Mouse (Mus musculus): ENCODE results near the gene Grm5. TPM values are rescaled to one million over a fixed set of nuclear protein-coding genes. Genes with fewer than 3 reads are reported as not detected.

Gene Grm5
- polyA plus RNA-seq, 1 experiment from 2014 or later = not detected

GRCm38 (mm10) chr7:87650610-87651009, 66.6 kb downstream of the Grm5 start:
- Histone ChIP-seq H3K9ac (ENCODE audit: low read depth, low read length) (no peak overlapping the region), H3K4me1 (ENCODE audit: control insufficient read depth, low read depth, low read length) (no peaks in the 10 kb centered on the region), H3K27ac (ENCODE audit: low read length) (no peak overlapping the region), H3K4me3 (ENCODE audit: low read depth, low read length) (no peak overlapping the region), H3K9me3 (replicated peaks; ENCODE audit: control insufficient read depth, low read length) (no peaks in the 10 kb centered on the region), H3K27me3 (ENCODE audit: control insufficient read depth, insufficient read depth, low read depth, low read length) (no peaks in the 10 kb centered on the region), H3K36me3 (ENCODE audit: control insufficient read depth, insufficient read depth) (no peaks in the 10 kb centered on the region), H3K4me2 (ENCODE audit: low read depth, low read length) (no peak overlapping the region)
- no peak for ATAC-seq (ENCODE audit: low read depth)
- WGBS (ENCODE audit: insufficient replicate concordance) = 77% methylated on average over 3 of the region's 3 CpGs

- Histone ChIP-seq H3K9me3 (replicated peaks; ENCODE audit: control insufficient read depth, low read length) (no peaks in the 10 kb centered on the region), H3K27ac (ENCODE audit: low read length) (no peak overlapping the region), H3K27me3 (ENCODE audit: control insufficient read depth, insufficient read depth, low read depth, low read length) (no peaks in the 10 kb centered on the region), H3K9ac (ENCODE audit: low read depth, low read length) (no peak overlapping the region), H3K4me2 (ENCODE audit: low read depth, low read length) (no peak overlapping the region), H3K36me3 (ENCODE audit: control insufficient read depth, insufficient read depth) (no peaks in the 10 kb centered on the region), H3K4me1 (ENCODE audit: control insufficient read depth, low read depth, low read length) (no peaks in the 10 kb centered on the region), H3K4me3 (ENCODE audit: low read depth, low read length) (no peak overlapping the region)
- 38% methylated on average over 3 of the region's 3 CpGs for WGBS (ENCODE audit: insufficient replicate concordance)
- ATAC-seq (ENCODE audit: low read depth) = no peak
These were observed 77.8 kb downstream of the Grm5 start for GRCm38 (mm10) chr7:87661794-87662193.

DNA sequence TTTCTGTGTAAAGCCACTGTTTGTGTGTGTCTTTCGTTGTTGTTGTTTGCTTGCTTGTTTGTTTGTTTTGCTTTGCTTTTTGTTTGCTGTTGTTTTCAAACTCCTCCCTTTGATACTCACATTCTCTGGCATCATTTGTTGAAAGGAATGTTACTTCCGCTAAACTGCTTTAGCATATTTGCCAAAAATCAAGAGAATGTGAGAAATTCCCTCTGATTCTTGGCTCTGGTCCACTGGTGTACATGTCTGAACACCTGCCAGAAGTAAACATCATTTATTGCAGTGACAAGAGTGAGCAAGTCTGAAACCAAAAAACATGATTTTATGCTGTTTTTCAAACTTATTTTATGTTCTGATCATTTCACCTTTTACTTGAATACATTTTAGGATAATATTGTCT, 80.1 kb downstream of the Grm5 start:
- Histone ChIP-seq H3K4me3 (ENCODE audit: low read depth, low read length) (no peak overlapping the region), H3K9me3 (replicated peaks; ENCODE audit: control insufficient read depth, low read length) (no peaks in the 10 kb centered on the region), H3K4me1 (ENCODE audit: control insufficient read depth, low read depth, low read length) (no peaks in the 10 kb centered on the region), H3K27ac (ENCODE audit: low read length) (no peak overlapping the region), H3K9ac (ENCODE audit: low read depth, low read length) (no peak overlapping the region), H3K27me3 (ENCODE audit: control insufficient read depth, insufficient read depth, low read depth, low read length) (no peaks in the 10 kb centered on the region), H3K36me3 (ENCODE audit: control insufficient read depth, insufficient read depth) (no peaks in the 10 kb centered on the region), H3K4me2 (ENCODE audit: low read depth, low read length) (no peak overlapping the region)
- ATAC-seq (ENCODE audit: low read depth) = no peak
- WGBS (ENCODE audit: insufficient replicate concordance) = 62% methylated on average over 2 of the region's 2 CpGs

DNA sequence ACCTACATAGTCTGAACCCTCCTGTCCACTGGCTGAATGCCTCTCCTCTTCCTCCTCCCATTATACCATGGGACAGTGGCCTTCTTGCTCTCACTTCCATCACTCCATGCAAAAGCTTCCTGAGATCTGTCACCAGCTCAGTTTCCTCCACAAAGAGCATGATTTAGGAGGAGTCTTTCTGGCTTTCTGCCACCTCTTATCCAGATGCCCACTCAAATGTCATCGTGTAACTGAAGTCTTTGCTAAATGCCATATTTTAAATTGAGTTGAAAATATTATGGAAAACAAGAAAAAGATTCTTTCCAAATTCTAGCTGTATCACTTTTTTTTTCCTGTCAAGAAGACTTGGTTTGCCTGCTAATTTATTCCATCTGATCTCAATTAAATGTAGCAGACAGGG, 132.4 kb downstream of the Grm5 start:
- Histone ChIP-seq H3K9ac (ENCODE audit: low read depth, low read length) (no peak overlapping the region), H3K4me3 (ENCODE audit: low read depth, low read length) (no peak overlapping the region), H3K27ac (ENCODE audit: low read length) (no peak overlapping the region), H3K36me3 (ENCODE audit: control insufficient read depth, insufficient read depth) (no peaks in the 10 kb centered on the region), H3K4me1 (ENCODE audit: control insufficient read depth, low read depth, low read length) (no peaks in the 10 kb centered on the region), H3K27me3 (ENCODE audit: control insufficient read depth, insufficient read depth, low read depth, low read length) (no peaks in the 10 kb centered on the region), H3K4me2 (ENCODE audit: low read depth, low read length) (no peak overlapping the region), H3K9me3 (replicated peaks; ENCODE audit: control insufficient read depth, low read length) (no peaks in the 10 kb centered on the region)
- WGBS (ENCODE audit: insufficient replicate concordance) = 54% methylated on average over 1 of the region's 1 CpGs
- no peak for ATAC-seq (ENCODE audit: low read depth)

- H3K4me2 ChIP-seq (ENCODE audit: low read depth, low read length) = no peak overlapping the region
- no peaks in the 10 kb centered on the region for H3K4me1 ChIP-seq (ENCODE audit: control insufficient read depth, low read depth, low read length)
- H3K9ac ChIP-seq (ENCODE audit: low read depth, low read length) = no peak overlapping the region
- H3K27ac ChIP-seq (ENCODE audit: low read length) = no peak overlapping the region
- H3K4me3 ChIP-seq (ENCODE audit: low read depth, low read length) = no peak overlapping the region
- no peaks in the 10 kb centered on the region for H3K9me3 ChIP-seq (replicated peaks; ENCODE audit: control insufficient read depth, low read length)
- WGBS (ENCODE audit: insufficient replicate concordance) = 41% methylated on average over 1 of the region's 1 CpGs
- no peaks in the 10 kb centered on the region for H3K27me3 ChIP-seq (ENCODE audit: control insufficient read depth, insufficient read depth, low read depth, low read length)
- no peaks in the 10 kb centered on the region for H3K36me3 ChIP-seq (ENCODE audit: control insufficient read depth, insufficient read depth)
- no peak for ATAC-seq (ENCODE audit: low read depth)
These were observed 134.7 kb downstream of the Grm5 start for GRCm38 (mm10) chr7:87718631-87719030.

GRCm38 (mm10) chr7:87734511-87734910, 150.5 kb downstream of the Grm5 start:
- no peak for ATAC-seq (ENCODE audit: low read depth)
- no peak overlapping the region for H3K9ac ChIP-seq (ENCODE audit: low read depth, low read length)
- no peaks in the 10 kb centered on the region for H3K9me3 ChIP-seq (replicated peaks; ENCODE audit: control insufficient read depth, low read length)
- H3K36me3 ChIP-seq (ENCODE audit: control insufficient read depth, insufficient read depth) = no peaks in the 10 kb centered on the region
- no peaks in the 10 kb centered on the region for H3K4me1 ChIP-seq (ENCODE audit: control insufficient read depth, low read depth, low read length)
- no peak overlapping the region for H3K27ac ChIP-seq (ENCODE audit: low read length)
- H3K4me2 ChIP-seq (ENCODE audit: low read depth, low read length) = no peak overlapping the region
- no peak overlapping the region for H3K4me3 ChIP-seq (ENCODE audit: low read depth, low read length)
- H3K27me3 ChIP-seq (ENCODE audit: control insufficient read depth, insufficient read depth, low read depth, low read length) = no peaks in the 10 kb centered on the region

DNA sequence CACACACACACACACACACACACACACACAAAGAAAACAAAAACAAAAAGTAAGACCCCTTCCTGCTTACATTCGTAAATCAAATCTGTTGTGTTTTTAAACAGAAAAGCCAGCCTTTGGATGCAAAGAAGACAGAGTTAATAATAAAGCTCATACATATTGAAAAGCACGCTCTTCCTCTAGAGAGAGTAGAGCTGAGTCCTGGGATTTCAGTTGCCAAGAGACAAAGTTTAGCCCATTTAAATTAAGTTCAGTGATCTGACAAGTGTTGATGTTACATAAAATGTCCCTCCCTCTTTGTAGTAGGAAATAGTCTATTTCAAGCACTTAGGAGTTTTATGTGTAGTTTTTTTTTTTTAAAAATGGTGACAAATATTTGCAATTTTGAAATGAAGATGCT, 178.0 kb downstream of the Grm5 start:
- H3K9ac ChIP-seq (ENCODE audit: low read depth, low read length) = no peak overlapping the region
- H3K4me1 ChIP-seq (ENCODE audit: control insufficient read depth, low read depth, low read length) = no peaks in the 10 kb centered on the region
- no peaks in the 10 kb centered on the region for H3K9me3 ChIP-seq (replicated peaks; ENCODE audit: control insufficient read depth, low read length)
- H3K27me3 ChIP-seq (ENCODE audit: control insufficient read depth, insufficient read depth, low read depth, low read length) = no peaks in the 10 kb centered on the region
- no peak overlapping the region for H3K27ac ChIP-seq (ENCODE audit: low read length)
- 61% methylated on average over 2 of the region's 2 CpGs for WGBS (ENCODE audit: insufficient replicate concordance)
- no peaks in the 10 kb centered on the region for H3K36me3 ChIP-seq (ENCODE audit: control insufficient read depth, insufficient read depth)
- H3K4me3 ChIP-seq (ENCODE audit: low read depth, low read length) = no peak overlapping the region
- ATAC-seq (ENCODE audit: low read depth) = no peak
- H3K4me2 ChIP-seq (ENCODE audit: low read depth, low read length) = no peak overlapping the region

GRCm38 (mm10) chr7:87762376-87762775, 178.4 kb downstream of the Grm5 start:
- Histone ChIP-seq H3K36me3 (ENCODE audit: control insufficient read depth, insufficient read depth) (no peaks in the 10 kb centered on the region), H3K27me3 (ENCODE audit: control insufficient read depth, insufficient read depth, low read depth, low read length) (no peaks in the 10 kb centered on the region), H3K9me3 (replicated peaks; ENCODE audit: control insufficient read depth, low read length) (no peaks in the 10 kb centered on the region), H3K4me3 (ENCODE audit: low read depth, low read length) (no peak overlapping the region), H3K9ac (ENCODE audit: low read depth, low read length) (no peak overlapping the region), H3K4me1 (ENCODE audit: control insufficient read depth, low read depth, low read length) (no peaks in the 10 kb centered on the region), H3K4me2 (ENCODE audit: low read depth, low read length) (no peak overlapping the region), H3K27ac (ENCODE audit: low read length) (no peak overlapping the region)
- 47% methylated on average over 3 of the region's 3 CpGs for WGBS (ENCODE audit: insufficient replicate concordance)
- ATAC-seq (ENCODE audit: low read depth) = no peak

GRCm38 (mm10) chr7:87787560-87787959, 203.6 kb downstream of the Grm5 start:
- Histone ChIP-seq H3K4me1 (ENCODE audit: control insufficient read depth, low read depth, low read length) (no peaks in the 10 kb centered on the region), H3K9me3 (replicated peaks; ENCODE audit: control insufficient read depth, low read length) (no peaks in the 10 kb centered on the region), H3K9ac (ENCODE audit: low read depth, low read length) (no peak overlapping the region), H3K36me3 (ENCODE audit: control insufficient read depth, insufficient read depth) (no peaks in the 10 kb centered on the region), H3K27me3 (ENCODE audit: control insufficient read depth, insufficient read depth, low read depth, low read length) (no peaks in the 10 kb centered on the region), H3K27ac (ENCODE audit: low read length) (no peak overlapping the region), H3K4me3 (ENCODE audit: low read depth, low read length) (no peak overlapping the region), H3K4me2 (ENCODE audit: low read depth, low read length) (no peak overlapping the region)
- ATAC-seq (ENCODE audit: low read depth) = no peak
- WGBS (ENCODE audit: insufficient replicate concordance) = 54% methylated on average over 1 of the region's 1 CpGs

DNA sequence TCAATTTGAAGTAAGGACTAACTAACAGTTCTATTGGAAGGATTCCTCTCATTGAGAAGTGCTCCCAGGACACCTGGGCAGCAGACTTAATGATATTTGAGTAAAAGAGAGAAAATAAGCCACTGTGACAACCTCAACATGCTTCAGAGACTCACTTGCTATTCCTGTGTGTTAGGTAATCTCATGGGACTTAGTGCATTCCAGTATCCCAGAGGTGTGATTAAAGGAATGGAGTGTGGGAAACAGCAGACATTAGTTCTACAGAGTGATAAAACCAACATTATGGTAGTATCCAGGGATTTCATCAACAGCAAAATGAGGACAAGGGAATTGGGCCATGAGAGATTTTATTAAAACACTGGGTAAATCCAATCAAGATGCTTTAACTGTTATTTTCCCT, 205.0 kb downstream of the Grm5 start:
- H3K36me3 ChIP-seq (ENCODE audit: control insufficient read depth, insufficient read depth) = no peaks in the 10 kb centered on the region
- no peaks in the 10 kb centered on the region for H3K4me1 ChIP-seq (ENCODE audit: control insufficient read depth, low read depth, low read length)
- no peak overlapping the region for H3K27ac ChIP-seq (ENCODE audit: low read length)
- no peak overlapping the region for H3K9ac ChIP-seq (ENCODE audit: low read depth, low read length)
- no peaks in the 10 kb centered on the region for H3K27me3 ChIP-seq (ENCODE audit: control insufficient read depth, insufficient read depth, low read depth, low read length)
- H3K4me2 ChIP-seq (ENCODE audit: low read depth, low read length) = no peak overlapping the region
- no peaks in the 10 kb centered on the region for H3K9me3 ChIP-seq (replicated peaks; ENCODE audit: control insufficient read depth, low read length)
- ATAC-seq (ENCODE audit: low read depth) = no peak
- H3K4me3 ChIP-seq (ENCODE audit: low read depth, low read length) = no peak overlapping the region

Measured in liver, embryonic 16.5 days (tissue).